Mouse (Mus musculus): ENCODE measurements around the gene Pygb. TPM values are rescaled to one million over a fixed set of nuclear protein-coding genes. Genes with fewer than 3 reads are reported as not detected.

Pygb gene
- polyA plus RNA-seq, 2 experiments, result 12.9 to 13.5 TPM

GRCm38 (mm10) chr2:150765619-150766018, 20.9 kb upstream of the Pygb start:
- Histone ChIP-seq H3K27me3 (ENCODE audit: control insufficient read depth, insufficient read depth, low read length) (no peaks in the 10 kb centered on the region), H3K4me3 (ENCODE audit: insufficient read depth in 1 of 2, low read depth in 2 of 2, low read length in 2 of 2) (no peak overlapping the region), H3K4me2 (ENCODE audit: low read depth) (no peak overlapping the region), H3K9ac (replicated peaks) (no peak overlapping the region), H3K27ac (no peak overlapping the region), H3K4me1 (replicated peaks; ENCODE audit: control insufficient read depth in 2 of 2, insufficient read depth in 2 of 2, low read length in 1 of 2) (peaks cover 0 to 5% of the 10 kb centered on the region in 2 experiments; a peak in 1 of 4 replicates), H3K9me3 (ENCODE audit: control insufficient read depth, low read length) (no peaks in the 10 kb centered on the region), H3K36me3 (replicated peaks; ENCODE audit: control insufficient read depth, insufficient read depth, low read depth) (peaks cover 2% of the 10 kb centered on the region; the same call in 1 of the 2 replicates)
- DNase-seq (ENCODE audit: low read depth in 3 of 3, low spot score in 3 of 3) (no peak), ATAC-seq (ENCODE audit: insufficient read depth) (no peak)
- 74% methylated on average over 2 of the region's 2 CpGs for WGBS (ENCODE audit: insufficient replicate concordance)
- TF ChIP-seq EP300 (IDR thresholded peaks at IDR 0.05; ENCODE audit: low read depth) (no peak), CTCF (IDR thresholded peaks at IDR 0.05; ENCODE audit: low read depth) (no peak)

GRCm38 (mm10) chr2:150766083-150766862, 20.3 kb upstream of the Pygb start:
- no peaks in the 10 kb centered on the region for H3K36me3 ChIP-seq (replicated peaks; ENCODE audit: control insufficient read depth, insufficient read depth, low read depth)
- H3K9me3 ChIP-seq (ENCODE audit: control insufficient read depth, low read length), result no peaks in the 10 kb centered on the region
- ATAC-seq (ENCODE audit: insufficient read depth) (no peak), DNase-seq (ENCODE audit: low read depth in 3 of 3, low spot score in 3 of 3) (no peak)
- no peak overlapping the region for H3K27ac ChIP-seq
- no peaks in the 10 kb centered on the region for H3K27me3 ChIP-seq (ENCODE audit: control insufficient read depth, insufficient read depth, low read length)
- H3K4me1 ChIP-seq (replicated peaks; ENCODE audit: control insufficient read depth in 2 of 2, insufficient read depth in 2 of 2, low read length in 1 of 2), result peaks cover 0 to 5% of the 10 kb centered on the region in 2 experiments; a peak in 1 of 4 replicates
- no peak overlapping the region for H3K4me3 ChIP-seq (ENCODE audit: insufficient read depth in 1 of 2, low read depth in 2 of 2, low read length in 2 of 2)
- no peak overlapping the region for H3K9ac ChIP-seq (replicated peaks)
- H3K4me2 ChIP-seq (ENCODE audit: low read depth), result no peak overlapping the region
- WGBS (ENCODE audit: insufficient replicate concordance), result 61% methylated on average over 4 of the region's 4 CpGs
- TF ChIP-seq CTCF (IDR thresholded peaks at IDR 0.05; ENCODE audit: low read depth), result no peak
- TF ChIP-seq EP300 (IDR thresholded peaks at IDR 0.05; ENCODE audit: low read depth), result no peak

- Histone ChIP-seq H3K4me3 (ENCODE audit: insufficient read depth in 1 of 2, low read depth in 2 of 2, low read length in 2 of 2) (no peak overlapping the region), H3K27me3 (ENCODE audit: control insufficient read depth, insufficient read depth, low read length) (no peaks in the 10 kb centered on the region), H3K27ac (no peak overlapping the region), H3K9ac (replicated peaks) (no peak overlapping the region), H3K4me1 (replicated peaks; ENCODE audit: control insufficient read depth in 2 of 2, insufficient read depth in 2 of 2, low read length in 1 of 2) (peaks cover 0 to 5% of the 10 kb centered on the region in 2 experiments; a peak in 1 of 4 replicates), H3K9me3 (ENCODE audit: control insufficient read depth, low read length) (no peaks in the 10 kb centered on the region), H3K36me3 (replicated peaks; ENCODE audit: control insufficient read depth, insufficient read depth, low read depth) (no peaks in the 10 kb centered on the region), H3K4me2 (ENCODE audit: low read depth) (no peak overlapping the region)
- ATAC-seq (ENCODE audit: insufficient read depth), result peak; percentile 42; the same call in 1 of the 2 replicates
- no peak for DNase-seq (ENCODE audit: low read depth in 3 of 3, low spot score in 3 of 3)
- 33% methylated on average over 1 of the region's 1 CpGs for WGBS (ENCODE audit: insufficient replicate concordance)
- no peak for TF ChIP-seq CTCF (IDR thresholded peaks at IDR 0.05; ENCODE audit: low read depth)
- 0 out of 2 replicates have a peak, but pooled peaks have one; percentile 19 for TF ChIP-seq EP300 (IDR thresholded peaks at IDR 0.05; ENCODE audit: low read depth)
These were observed 17.9 kb upstream of the Pygb start for GRCm38 (mm10) chr2:150768678-150769077.

DNA sequence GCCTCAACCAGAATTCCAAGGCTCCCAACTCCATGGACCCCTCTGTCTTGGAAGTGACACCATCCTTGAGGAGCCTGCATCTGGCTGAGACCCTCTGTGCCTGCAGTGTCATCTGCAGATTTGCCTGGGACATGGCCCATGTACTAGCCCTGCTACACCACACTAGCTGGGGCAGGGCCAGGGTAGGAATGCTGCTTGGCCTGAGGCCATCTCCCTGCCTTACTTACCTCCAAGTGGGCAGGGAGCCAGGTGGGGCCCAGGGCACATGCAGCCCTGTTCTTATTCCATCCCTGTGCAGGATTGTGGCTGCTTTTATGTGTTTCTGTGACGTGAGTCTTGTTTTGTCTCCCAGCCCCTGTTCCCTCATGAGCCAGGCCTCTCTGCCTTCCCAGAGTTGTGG, 15.8 kb upstream of the Pygb start:
- no peak overlapping the region for H3K4me2 ChIP-seq (ENCODE audit: low read depth)
- no peak overlapping the region for H3K27ac ChIP-seq
- no peaks in the 10 kb centered on the region for H3K27me3 ChIP-seq (ENCODE audit: control insufficient read depth, insufficient read depth, low read length)
- H3K36me3 ChIP-seq (replicated peaks; ENCODE audit: control insufficient read depth, insufficient read depth, low read depth), result no peaks in the 10 kb centered on the region
- H3K4me1 ChIP-seq (replicated peaks; ENCODE audit: control insufficient read depth in 2 of 2, insufficient read depth in 2 of 2, low read length in 1 of 2), result peaks cover 0 to 5% of the 10 kb centered on the region in 2 experiments; a peak in 1 of 4 replicates
- no peak overlapping the region for H3K4me3 ChIP-seq (ENCODE audit: insufficient read depth in 1 of 2, low read depth in 2 of 2, low read length in 2 of 2)
- no peaks in the 10 kb centered on the region for H3K9me3 ChIP-seq (ENCODE audit: control insufficient read depth, low read length)
- DNase-seq (ENCODE audit: low read depth in 3 of 3, low spot score in 3 of 3) (no peak), ATAC-seq (ENCODE audit: insufficient read depth) (no peak)
- 44% methylated on average over 1 of the region's 1 CpGs for WGBS (ENCODE audit: insufficient replicate concordance)
- TF ChIP-seq EP300 (IDR thresholded peaks at IDR 0.05; ENCODE audit: low read depth), result no peak
- TF ChIP-seq CTCF (IDR thresholded peaks at IDR 0.05; ENCODE audit: low read depth), result no peak
- no peak overlapping the region for H3K9ac ChIP-seq (replicated peaks)

DNA sequence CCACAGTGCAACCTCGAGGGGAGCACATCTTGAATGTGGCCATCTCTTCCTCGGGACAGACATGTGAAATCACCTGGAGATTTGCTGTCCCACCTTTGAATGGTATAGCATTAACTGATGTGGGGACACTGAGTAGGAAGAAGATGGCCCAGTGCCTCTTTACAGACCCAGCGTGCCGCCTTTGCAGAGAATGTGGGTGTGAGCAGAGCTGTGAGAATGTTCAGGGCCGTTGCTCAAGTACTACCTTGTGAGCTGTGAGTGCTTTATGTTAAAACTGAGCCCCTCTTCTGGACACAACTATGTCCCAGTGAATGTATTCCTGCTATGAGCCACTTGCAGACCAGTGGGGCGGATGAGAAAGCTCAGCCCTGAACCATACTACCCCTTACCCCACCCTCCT, 15.4 kb upstream of the Pygb start:
- WGBS (ENCODE audit: insufficient replicate concordance), result 66% methylated on average over 6 of the region's 6 CpGs
- Histone ChIP-seq H3K9me3 (ENCODE audit: control insufficient read depth, low read length) (no peaks in the 10 kb centered on the region), H3K9ac (replicated peaks) (no peak overlapping the region), H3K4me2 (ENCODE audit: low read depth) (no peak overlapping the region), H3K4me3 (ENCODE audit: insufficient read depth in 1 of 2, low read depth in 2 of 2, low read length in 2 of 2) (no peak overlapping the region), H3K27me3 (ENCODE audit: control insufficient read depth, insufficient read depth, low read length) (no peaks in the 10 kb centered on the region), H3K4me1 (replicated peaks; ENCODE audit: control insufficient read depth in 2 of 2, insufficient read depth in 2 of 2, low read length in 1 of 2) (peaks cover 0 to 5% of the 10 kb centered on the region in 2 experiments; a peak in 1 of 4 replicates), H3K27ac (no peak overlapping the region), H3K36me3 (replicated peaks; ENCODE audit: control insufficient read depth, insufficient read depth, low read depth) (no peaks in the 10 kb centered on the region)
- no peak for ATAC-seq (ENCODE audit: insufficient read depth)
- no peak for DNase-seq (ENCODE audit: low read depth in 3 of 3, low spot score in 3 of 3)
- no peak for TF ChIP-seq EP300 (IDR thresholded peaks at IDR 0.05; ENCODE audit: low read depth)
- no peak for TF ChIP-seq CTCF (IDR thresholded peaks at IDR 0.05; ENCODE audit: low read depth)
